Mouse (Mus musculus): ENCODE data around the gene Cfap43. TPM values are rescaled to one million over a fixed set of nuclear protein-coding genes. Genes with fewer than 3 reads are reported as not detected.

Cfap43 gene
- total and polyA plus RNA-seq, 2 experiments, result not detected

GRCm38 (mm10) chr19:47820832-47821493 is 98.1 kb downstream of the Cfap43 start:
- Histone ChIP-seq H3K4me3 (ENCODE audit: insufficient read depth, low read depth, low read length) (no peak overlapping the region), H3K27ac (replicated peaks; ENCODE audit: insufficient read depth, low read depth, low read length) (no peak overlapping the region), H3K36me3 (ENCODE audit: control insufficient read depth, insufficient read depth, low read length) (no peaks in the 10 kb centered on the region), H3K9ac (ENCODE audit: low read depth, low read length) (no peak overlapping the region), H3K27me3 (ENCODE audit: control insufficient read depth, insufficient read depth, low read length) (peaks cover 4% of the 10 kb centered on the region; the same call in 1 of the 2 replicates), H3K4me1 (ENCODE audit: control insufficient read depth, insufficient read depth, low read length) (no peaks in the 10 kb centered on the region), H3K79me2 (ENCODE audit: control insufficient read depth, insufficient read depth, low read length) (no peaks in the 10 kb centered on the region)
- DNase-seq (ENCODE audit: extremely low read depth, low read depth, low spot score), result peak; percentile 35
- 20% methylated on average over 8 of the region's 9 CpGs for WGBS
- peak; percentile 74; the same call in 1 of the 2 replicates for TF ChIP-seq CTCF (IDR thresholded peaks at IDR 0.05; ENCODE audit: low read depth, low read length)
- no peak for TF ChIP-seq POLR2A (IDR thresholded peaks at IDR 0.05; ENCODE audit: extremely low read depth, insufficient read depth, low read length)

GRCm38 (mm10) chr19:47817692-47818091 is 101.4 kb downstream of the Cfap43 start:
- Histone ChIP-seq H3K4me1 (ENCODE audit: control insufficient read depth, insufficient read depth, low read length) (no peaks in the 10 kb centered on the region), H3K9ac (ENCODE audit: low read depth, low read length) (no peak overlapping the region), H3K36me3 (ENCODE audit: control insufficient read depth, insufficient read depth, low read length) (no peaks in the 10 kb centered on the region), H3K79me2 (ENCODE audit: control insufficient read depth, insufficient read depth, low read length) (no peaks in the 10 kb centered on the region), H3K27me3 (ENCODE audit: control insufficient read depth, insufficient read depth, low read length) (peaks cover 4% of the 10 kb centered on the region; the same call in 1 of the 2 replicates), H3K4me3 (ENCODE audit: insufficient read depth, low read depth, low read length) (no peak overlapping the region), H3K27ac (replicated peaks; ENCODE audit: insufficient read depth, low read depth, low read length) (no peak overlapping the region)
- 85% methylated on average over 9 of the region's 9 CpGs for WGBS
- no peak for TF ChIP-seq POLR2A (IDR thresholded peaks at IDR 0.05; ENCODE audit: extremely low read depth, insufficient read depth, low read length)
- TF ChIP-seq CTCF (IDR thresholded peaks at IDR 0.05; ENCODE audit: low read depth, low read length), result no peak
- no peak for DNase-seq (ENCODE audit: extremely low read depth, low read depth, low spot score)

GRCm38 (mm10) chr19:47814721-47815120 is 104.4 kb downstream of the Cfap43 start:
- no peak overlapping the region for H3K27ac ChIP-seq (replicated peaks; ENCODE audit: insufficient read depth, low read depth, low read length)
- no peak overlapping the region for H3K9ac ChIP-seq (ENCODE audit: low read depth, low read length)
- H3K79me2 ChIP-seq (ENCODE audit: control insufficient read depth, insufficient read depth, low read length), result no peaks in the 10 kb centered on the region
- 83% methylated on average over 5 of the region's 5 CpGs for WGBS
- DNase-seq (ENCODE audit: extremely low read depth, low read depth, low spot score), result no peak
- H3K36me3 ChIP-seq (ENCODE audit: control insufficient read depth, insufficient read depth, low read length), result no peaks in the 10 kb centered on the region
- no peaks in the 10 kb centered on the region for H3K4me1 ChIP-seq (ENCODE audit: control insufficient read depth, insufficient read depth, low read length)
- H3K27me3 ChIP-seq (ENCODE audit: control insufficient read depth, insufficient read depth, low read length), result no peaks in the 10 kb centered on the region
- no peak overlapping the region for H3K4me3 ChIP-seq (ENCODE audit: insufficient read depth, low read depth, low read length)
- no peak for TF ChIP-seq POLR2A (IDR thresholded peaks at IDR 0.05; ENCODE audit: extremely low read depth, insufficient read depth, low read length)
- no peak for TF ChIP-seq CTCF (IDR thresholded peaks at IDR 0.05; ENCODE audit: low read depth, low read length)

GRCm38 (mm10) chr19:47812091-47812490 is 107.0 kb downstream of the Cfap43 start:
- Histone ChIP-seq H3K9ac (ENCODE audit: low read depth, low read length) (no peak overlapping the region), H3K27ac (replicated peaks; ENCODE audit: insufficient read depth, low read depth, low read length) (no peak overlapping the region), H3K4me3 (ENCODE audit: insufficient read depth, low read depth, low read length) (no peak overlapping the region), H3K36me3 (ENCODE audit: control insufficient read depth, insufficient read depth, low read length) (no peaks in the 10 kb centered on the region), H3K79me2 (ENCODE audit: control insufficient read depth, insufficient read depth, low read length) (no peaks in the 10 kb centered on the region), H3K4me1 (ENCODE audit: control insufficient read depth, insufficient read depth, low read length) (no peaks in the 10 kb centered on the region), H3K27me3 (ENCODE audit: control insufficient read depth, insufficient read depth, low read length) (no peaks in the 10 kb centered on the region)
- 83% methylated on average over 10 of the region's 10 CpGs for WGBS
- no peak for DNase-seq (ENCODE audit: extremely low read depth, low read depth, low spot score)
- no peak for TF ChIP-seq CTCF (IDR thresholded peaks at IDR 0.05; ENCODE audit: low read depth, low read length)
- no peak for TF ChIP-seq POLR2A (IDR thresholded peaks at IDR 0.05; ENCODE audit: extremely low read depth, insufficient read depth, low read length)

- H3K9ac ChIP-seq (ENCODE audit: low read depth, low read length), result no peak overlapping the region
- no peak for TF ChIP-seq CTCF (IDR thresholded peaks at IDR 0.05; ENCODE audit: low read depth, low read length)
- TF ChIP-seq POLR2A (IDR thresholded peaks at IDR 0.05; ENCODE audit: extremely low read depth, insufficient read depth, low read length), result no peak
- H3K4me3 ChIP-seq (ENCODE audit: insufficient read depth, low read depth, low read length), result no peak overlapping the region
- WGBS, result 78% methylated on average over 10 of the region's 10 CpGs
- DNase-seq (ENCODE audit: extremely low read depth, low read depth, low spot score), result no peak
- no peaks in the 10 kb centered on the region for H3K27me3 ChIP-seq (ENCODE audit: control insufficient read depth, insufficient read depth, low read length)
- H3K36me3 ChIP-seq (ENCODE audit: control insufficient read depth, insufficient read depth, low read length), result no peaks in the 10 kb centered on the region
- no peaks in the 10 kb centered on the region for H3K79me2 ChIP-seq (ENCODE audit: control insufficient read depth, insufficient read depth, low read length)
- no peak overlapping the region for H3K27ac ChIP-seq (replicated peaks; ENCODE audit: insufficient read depth, low read depth, low read length)
- H3K4me1 ChIP-seq (ENCODE audit: control insufficient read depth, insufficient read depth, low read length), result no peaks in the 10 kb centered on the region
Observed at GRCm38 (mm10) chr19:47798583-47798982, 120.5 kb downstream of the Cfap43 start.

- TF ChIP-seq POLR2A (IDR thresholded peaks at IDR 0.05; ENCODE audit: extremely low read depth, insufficient read depth, low read length), result no peak
- TF ChIP-seq CTCF (IDR thresholded peaks at IDR 0.05; ENCODE audit: low read depth, low read length), result no peak
- H3K9ac ChIP-seq (ENCODE audit: low read depth, low read length), result no peak overlapping the region
- no peak overlapping the region for H3K4me3 ChIP-seq (ENCODE audit: insufficient read depth, low read depth, low read length)
- no peaks in the 10 kb centered on the region for H3K36me3 ChIP-seq (ENCODE audit: control insufficient read depth, insufficient read depth, low read length)
- 85% methylated on average over 7 of the region's 7 CpGs for WGBS
- no peak overlapping the region for H3K27ac ChIP-seq (replicated peaks; ENCODE audit: insufficient read depth, low read depth, low read length)
- no peak for DNase-seq (ENCODE audit: extremely low read depth, low read depth, low spot score)
- H3K4me1 ChIP-seq (ENCODE audit: control insufficient read depth, insufficient read depth, low read length), result no peaks in the 10 kb centered on the region
- H3K27me3 ChIP-seq (ENCODE audit: control insufficient read depth, insufficient read depth, low read length), result no peaks in the 10 kb centered on the region
- H3K79me2 ChIP-seq (ENCODE audit: control insufficient read depth, insufficient read depth, low read length), result no peaks in the 10 kb centered on the region
Observed at GRCm38 (mm10) chr19:47796699-47797098, 122.4 kb downstream of the Cfap43 start.

Measured in liver, adult 2 months (tissue).